Mouse (Mus musculus) common myeloid progenitor, adult 5-6 weeks (primary cell): ENCODE results near the gene Olfr1461. TPM values are rescaled to one million over a fixed set of nuclear protein-coding genes. Genes with fewer than 3 reads are reported as not detected.

Experiments used
- ATAC-seq: replicated peaks from 2 replicates; pipeline ENCODE4 v1.8.0; 2016; ENCODE audit warnings: low read depth, mild to moderate bottlenecking, moderate TSS enrichment, inconsistent platforms; ENCODE audit not compliant: poor library complexity, severe bottlenecking
- total RNA-seq: library from RNA; stranded (forward); fragments of 200-1000, 187-1606 nt; gene quantifications from 2 replicates; pipeline ENCODE4 v1.2.3, GENCODE M21; 2017

Gene Olfr1461
- not detected in 2 replicates for total RNA-seq

- ATAC-seq, result no peak
These were observed at the start of gene Olfr1461 for GRCm38 (mm10) chr19:13162700-13163099. Gene Olfr1461 (plus strand): TSS chr19:13163000.

- no peak for ATAC-seq
These were observed 13.4 kb upstream of the Olfr1461 start, which contains the start of gene Olfr1459 for GRCm38 (mm10) chr19:13149449-13149848. Gene Olfr1459 (minus strand): TSS chr19:13149549.

- ATAC-seq, result no peak
These were observed 22.6 kb downstream of the Olfr1461 start, which contains the start of gene Olfr1462 for GRCm38 (mm10) chr19:13185434-13185833. Gene Olfr1462 (plus strand): TSS chr19:13185734.

Other genes with a start within 250 kb of the Olfr1461 start
- not detected in 2 replicates for gene Olfr1448, start 238.6 kb upstream of the Olfr1461 start, total RNA-seq
- gene Olfr1449, start 232.2 kb upstream of the Olfr1461 start, total RNA-seq, result not detected in 2 replicates
- not detected in 2 replicates for gene Olfr1450, start 212.7 kb upstream of the Olfr1461 start, total RNA-seq
- not detected in 2 replicates for gene Olfr1451, start 168.0 kb upstream of the Olfr1461 start, total RNA-seq
- not detected in 2 replicates for gene Olfr1453, start 134.7 kb upstream of the Olfr1461 start, total RNA-seq
- gene Olfr1454, start 102.4 kb upstream of the Olfr1461 start, total RNA-seq, result not detected in 2 replicates
- gene Olfr1457, start 65.1 kb upstream of the Olfr1461 start, total RNA-seq, result not detected in 2 replicates
- gene Olfr1458, start 56.2 kb upstream of the Olfr1461 start, total RNA-seq, result not detected in 2 replicates
- gene Olfr1459, start 13.5 kb upstream of the Olfr1461 start, total RNA-seq, result not detected in 2 replicates
- not detected in 2 replicates for gene Olfr1462, start 22.7 kb downstream of the Olfr1461 start, total RNA-seq
- gene Olfr1463, start 68.3 kb downstream of the Olfr1461 start, total RNA-seq, result not detected in 2 replicates
- gene Olfr1465, start 152.5 kb downstream of the Olfr1461 start, total RNA-seq, result not detected in 2 replicates
- gene Olfr1466, start 175.9 kb downstream of the Olfr1461 start, total RNA-seq, result not detected in 2 replicates
- not detected in 2 replicates for gene Olfr1467, start 199.2 kb downstream of the Olfr1461 start, total RNA-seq
- not detected in 2 replicates for gene Olfr1469, start 244.8 kb downstream of the Olfr1461 start, total RNA-seq